ENCODE assay signal across 8 mouse cellular contexts in the genomic region with DNA sequence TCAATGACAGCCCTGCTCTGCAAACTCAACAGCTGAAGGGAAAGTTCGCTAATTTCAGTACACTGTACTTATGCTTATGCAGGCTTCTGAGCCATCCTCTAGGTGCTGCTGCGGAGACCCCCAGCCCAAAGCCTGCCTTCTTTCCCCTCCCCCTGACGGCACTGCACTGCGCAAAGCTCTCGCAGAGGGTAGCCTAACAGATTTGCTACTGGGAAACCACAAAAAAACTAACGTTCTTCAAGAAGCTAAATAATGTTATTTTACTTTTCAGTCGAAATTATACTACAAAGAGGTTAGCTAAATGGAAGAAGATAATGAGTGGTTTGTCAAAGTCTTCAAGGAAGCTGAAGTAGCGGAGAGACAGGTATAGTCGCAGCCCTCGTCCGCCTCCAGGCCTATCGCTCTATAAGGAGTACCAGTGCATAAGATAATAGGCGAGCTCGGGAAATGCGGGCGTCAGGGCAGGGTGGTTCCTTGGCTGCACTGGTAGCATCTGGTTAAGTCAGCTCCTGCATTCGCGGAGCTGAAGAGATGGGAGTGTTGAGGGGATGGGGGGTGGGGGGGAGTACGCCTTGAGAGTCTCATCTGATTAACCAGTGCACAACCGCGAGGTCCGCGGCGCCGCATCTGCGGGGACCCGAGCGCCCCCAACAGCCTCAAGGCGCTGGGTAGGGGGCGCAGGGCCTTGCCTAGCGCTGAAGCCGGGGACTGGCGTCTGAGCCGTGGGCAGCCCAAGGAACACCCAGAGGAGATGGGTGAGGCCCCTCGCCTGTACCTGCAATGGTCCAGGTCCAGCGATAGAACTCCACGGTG. TPM values are rescaled to one million over a fixed set of nuclear protein-coding genes. Genes with fewer than 3 reads are reported as not detected.
DNase-seq lines count a peak whose midpoint lies in the region; ATAC-seq and TF ChIP-seq lines count a peak whose summit lies in the region.

No protein-coding gene starts in this region.

- H3K27me3 ChIP-seq in embryonic facial prominence, embryonic 10.5 days (replicated peaks; ENCODE audit: low read depth, poor library complexity, severe bottlenecking): peaks cover 33% of the 10 kb centered on the region
- H3K27me3 ChIP-seq in hindbrain, embryonic 13.5 days: no peaks in the 10 kb centered on the region
- peaks cover 39% of the 10 kb centered on the region for H3K27me3 ChIP-seq in liver, embryonic 16.5 days (ENCODE audit: control insufficient read depth, insufficient read depth, low read depth, low read length)
- peaks cover 28% of the 10 kb centered on the region for H3K27me3 ChIP-seq in small intestine, adult 2 months (ENCODE audit: control insufficient read depth, insufficient read depth, low read length)

- WGBS in embryonic facial prominence, embryonic 10.5 days: under 1% methylated on average over 37 of the region's 37 CpGs
- WGBS in hindbrain, embryonic 13.5 days: under 1% methylated on average over 37 of the region's 37 CpGs
- WGBS in liver, embryonic 16.5 days (ENCODE audit: insufficient replicate concordance): 1% methylated on average over 37 of the region's 37 CpGs
- WGBS in small intestine, adult 2 months: 4% methylated on average over 37 of the region's 37 CpGs

- no peaks in the 10 kb centered on the region for H3K36me3 ChIP-seq in embryonic facial prominence, embryonic 10.5 days (replicated peaks)
- H3K36me3 ChIP-seq in hindbrain, embryonic 13.5 days: no peaks in the 10 kb centered on the region
- no peaks in the 10 kb centered on the region for H3K36me3 ChIP-seq in liver, embryonic 16.5 days (ENCODE audit: control insufficient read depth, insufficient read depth)
- no peaks in the 10 kb centered on the region for H3K36me3 ChIP-seq in small intestine, adult 2 months (ENCODE audit: control insufficient read depth, insufficient read depth, low read length)

- intact Hi-C loops in gastrocnemius, postnatal 14 days (cut with DNase I; ENCODE audit: low total_unique reads): loop anchor here (5.0 kb wide), 1 partner anchor 97 kb away; no protein-coding TSS in a partner anchor

- ATAC-seq in hindbrain, embryonic 13.5 days (ENCODE audit: low FRiP score): peak; percentile 88
- no peak for ATAC-seq in liver, embryonic 16.5 days (ENCODE audit: low read depth)

- peaks cover 26% of the 10 kb centered on the region for H3K4me1 ChIP-seq in embryonic facial prominence, embryonic 10.5 days
- H3K4me1 ChIP-seq in hindbrain, embryonic 13.5 days (replicated peaks): peaks cover 33% of the 10 kb centered on the region
- H3K4me1 ChIP-seq in liver, embryonic 16.5 days (ENCODE audit: control insufficient read depth, low read depth, low read length): peaks cover 6% of the 10 kb centered on the region
- H3K4me1 ChIP-seq in small intestine, adult 2 months (ENCODE audit: control insufficient read depth, insufficient read depth, insufficient read length, low read length): peaks cover 11% of the 10 kb centered on the region

- peak overlapping the region; percentile 91 for H3K9ac ChIP-seq in hindbrain, embryonic 13.5 days
- no peak overlapping the region for H3K9ac ChIP-seq in liver, embryonic 16.5 days (ENCODE audit: low read depth, low read length)

- H3K27ac ChIP-seq in embryonic facial prominence, embryonic 10.5 days (replicated peaks): peak overlapping the region; percentile 81
- peak overlapping the region; percentile 95 for H3K27ac ChIP-seq in hindbrain, embryonic 13.5 days
- H3K27ac ChIP-seq in liver, embryonic 16.5 days (ENCODE audit: low read length): no peak overlapping the region
- no peak overlapping the region for H3K27ac ChIP-seq in small intestine, adult 2 months (ENCODE audit: insufficient read depth, low read depth, low read length)

- H3K4me3 ChIP-seq in embryonic facial prominence, embryonic 10.5 days: peak overlapping the region; percentile 81
- H3K4me3 ChIP-seq in hindbrain, embryonic 13.5 days: peak overlapping the region; percentile 73
- H3K4me3 ChIP-seq in liver, embryonic 16.5 days (ENCODE audit: low read depth, low read length): peak overlapping the region; percentile 53
- H3K4me3 ChIP-seq in small intestine, adult 2 months (ENCODE audit: low read depth, low read length): peak overlapping the region; percentile 59

- peak; percentile 33 to 39 for DNase-seq in left cerebral cortex, adult 18-20 months (ENCODE audit: low spot score in 2 of 2)
- no peak for DNase-seq in left cerebral cortex, adult 11 months (ENCODE audit: low spot score)
- peak; percentile 55 for DNase-seq in ZHBTc4 (ENCODE audit: low read depth, low spot score)
- peak; percentile 75 for DNase-seq in embryonic facial prominence, embryonic 10.5 days (ENCODE audit: low spot score)
- no peak for DNase-seq in gastrocnemius, postnatal 14 days

- no peak for TF ChIP-seq CTCF in small intestine, adult 2 months (IDR thresholded peaks at IDR 0.05; ENCODE audit: extremely low read depth, insufficient read length, insufficient replicate concordance, low read depth, low read length)

- H3K9me3 ChIP-seq in embryonic facial prominence, embryonic 10.5 days: no peaks in the 10 kb centered on the region
- H3K9me3 ChIP-seq in hindbrain, embryonic 13.5 days: no peaks in the 10 kb centered on the region
- H3K9me3 ChIP-seq in liver, embryonic 16.5 days (replicated peaks; ENCODE audit: control insufficient read depth, low read length): no peaks in the 10 kb centered on the region

- peak overlapping the region; percentile 65 for H3K4me2 ChIP-seq in hindbrain, embryonic 13.5 days
- H3K4me2 ChIP-seq in liver, embryonic 16.5 days (ENCODE audit: low read depth, low read length): peak overlapping the region; percentile 68

- TF ChIP-seq POLR2A in small intestine, adult 2 months (IDR thresholded peaks at IDR 0.05; ENCODE audit: low read depth, low read length): no peak

RNA-seq across cellular contexts. Expression of gene Elovl4, which starts 0.7 kb away (rescaled TPM):
- 10 to 100 TPM; 63.7 to 68.1 TPM for total RNA-seq in left cerebral cortex, adult 18-20 months (2021)
- polyA plus RNA-seq in embryonic facial prominence, embryonic 10.5 days (2016; fragmentation: Nextera tagmentation; extraction: Ambion mirVana): 22.2 and 22.9 TPM in 2 replicates
- polyA plus RNA-seq in hindbrain, embryonic 13.5 days (2015; fragmentation: Nextera tagmentation; extraction: Ambion mirVana): 82.7 and 82.8 TPM in 2 replicates
- 0.04 and 0.25 TPM in 2 replicates for polyA plus RNA-seq in liver, embryonic 16.5 days (2015; fragmentation: Nextera tagmentation; extraction: Ambion mirVana)
- 0.70 and 0.96 TPM in 2 replicates for polyA plus RNA-seq in small intestine, adult 2 months (2012; rRNA removed)
- under 1 TPM; 0.38 to 0.64 TPM for total RNA-seq in gastrocnemius, postnatal 14 days (2021)

RNA-seq across cellular contexts. Expression of gene Ttk, which starts 29.1 kb away (rescaled TPM):
- under 1 TPM; 0.21 to 0.30 TPM for total RNA-seq in left cerebral cortex, adult 18-20 months (2021)
- 50.5 and 50.6 TPM in 2 replicates for polyA plus RNA-seq in embryonic facial prominence, embryonic 10.5 days (2016; fragmentation: Nextera tagmentation; extraction: Ambion mirVana)
- 8.3 and 8.8 TPM in 2 replicates for polyA plus RNA-seq in hindbrain, embryonic 13.5 days (2015; fragmentation: Nextera tagmentation; extraction: Ambion mirVana)
- 16.5 and 17.9 TPM in 2 replicates for polyA plus RNA-seq in liver, embryonic 16.5 days (2015; fragmentation: Nextera tagmentation; extraction: Ambion mirVana)
- 0.23 and 0.47 TPM in 2 replicates for polyA plus RNA-seq in small intestine, adult 2 months (2012; rRNA removed)
- 1 to 10 TPM; 2.1 to 2.7 TPM for total RNA-seq in gastrocnemius, postnatal 14 days (2021)

Comparison
In these comparisons a context has a peak if more than half of its experiments do, and no peak if none do; other contexts are left out.
1. DNase-seq: peak in left cerebral cortex, adult 18-20 months (2 of 2), ZHBTc4 (single experiment) and embryonic facial prominence, embryonic 10.5 days (single experiment); none in left cerebral cortex, adult 11 months (single experiment) and gastrocnemius, postnatal 14 days (single experiment).
2. H3K27ac ChIP-seq: peak in embryonic facial prominence, embryonic 10.5 days (single experiment) and hindbrain, embryonic 13.5 days (single experiment); none in liver, embryonic 16.5 days (single experiment) and small intestine, adult 2 months (single experiment).
3. RNA of gene Elovl4, which starts 0.7 kb away (polyA plus RNA-seq): 82.7 to 82.8 TPM in hindbrain, embryonic 13.5 days and 22.2 to 22.9 TPM in embryonic facial prominence, embryonic 10.5 days; 0.70 to 0.96 TPM in small intestine, adult 2 months and 0.04 to 0.25 TPM in liver, embryonic 16.5 days; every median in the first group is over 10 times any median in the second.
4. Peak in every context shown above with its lines, with median percentiles within 50 percentile points of each other: H3K4me3 ChIP-seq.